Mouse (Mus musculus) cerebellum, postnatal 10 days (tissue): ENCODE results near the gene Tcl1b4.

ENCODE experiments used
- DNase-seq, 2 experiments: peaks; one replicate each; pipeline ENCODE4 v3.0.0; 2021; ENCODE audit warnings: mixed read lengths in 2 of 2

Tcl1b4 gene

DNA sequence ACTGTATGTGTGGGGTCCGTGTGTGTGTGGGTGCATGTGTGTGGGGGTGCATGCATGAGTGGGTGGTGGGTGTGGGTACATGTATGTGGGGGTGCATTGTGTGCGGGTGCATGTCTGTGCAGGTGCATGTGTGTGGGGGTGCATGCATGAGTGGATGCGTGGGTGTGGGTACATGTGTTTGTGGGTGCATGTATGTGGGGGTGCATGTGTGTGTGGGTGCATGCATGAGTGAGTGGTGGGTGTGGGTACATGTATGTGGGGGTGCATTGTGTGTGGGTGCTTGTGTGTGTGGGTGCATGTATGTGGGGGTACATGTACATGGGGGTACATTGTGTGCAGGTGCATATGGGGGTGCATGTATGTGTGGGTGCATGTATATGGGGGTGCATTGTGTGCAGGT, 52.0 kb downstream of the Tcl1b4 start:
- DNase-seq, result no peak
